Mouse (Mus musculus) embryo, embryonic 9.5 days (tissue): ENCODE results near the gene Stoml1.

Experiments
- DNase-seq: peaks from one replicate; pipeline ENCODE4 v3.0.0-alpha.2; 2017; ENCODE audit errors: extremely low spot score

Stoml1 gene

DNA sequence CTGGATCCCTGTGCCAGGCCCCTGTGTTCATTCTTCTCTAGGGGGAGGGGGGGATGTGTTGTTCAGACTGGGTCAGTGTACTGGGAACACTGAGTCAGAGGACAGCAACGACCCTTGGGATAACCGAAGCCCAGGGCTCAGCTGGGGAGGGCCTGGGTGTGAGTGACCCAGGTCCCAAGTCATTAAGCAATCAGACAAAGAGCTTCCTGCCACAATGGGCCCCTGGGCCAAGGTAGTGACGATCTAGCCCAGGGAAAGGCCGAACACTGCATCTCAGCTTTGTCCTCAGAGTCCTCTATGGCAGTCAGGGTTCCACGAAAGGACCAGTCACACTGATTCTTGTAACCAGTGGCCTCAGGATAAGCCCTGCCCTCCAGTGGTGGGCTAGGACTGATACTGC is 50.2 kb downstream of the Stoml1 start:
- DNase-seq, result no peak

DNA sequence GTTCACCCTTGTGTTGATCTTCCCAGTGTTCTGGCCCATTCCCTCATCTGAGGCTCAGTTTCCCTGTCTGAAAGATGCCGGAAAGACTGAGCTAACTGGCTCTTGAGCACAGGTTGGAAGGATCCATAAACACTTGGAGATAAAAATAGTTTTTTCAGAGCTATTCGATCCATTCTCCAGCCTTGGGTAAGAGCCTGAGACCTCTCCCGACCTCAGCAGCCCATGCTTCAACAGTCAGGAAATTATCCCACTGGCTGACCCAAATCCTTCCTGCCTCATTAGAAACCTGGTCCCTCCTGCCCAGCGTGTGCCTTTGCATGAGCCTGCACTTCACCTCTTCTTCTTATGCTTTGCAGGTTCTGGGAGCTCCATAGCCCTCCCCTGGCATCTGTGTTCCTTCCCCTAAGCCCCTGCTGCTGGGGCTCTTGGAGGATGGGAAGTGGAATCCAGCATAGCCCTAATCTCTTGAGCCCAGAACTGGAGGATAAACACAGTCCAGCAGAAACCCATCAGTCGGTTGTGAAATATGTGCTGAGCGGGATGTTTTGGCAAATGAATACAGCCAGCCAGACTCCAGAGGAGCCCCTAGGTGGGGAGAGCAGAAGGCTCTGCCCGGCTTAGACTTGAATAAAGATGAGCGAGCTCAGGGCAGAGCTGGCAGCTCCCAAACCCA is 50.8 kb downstream of the Stoml1 start:
- no peak for DNase-seq

DNA sequence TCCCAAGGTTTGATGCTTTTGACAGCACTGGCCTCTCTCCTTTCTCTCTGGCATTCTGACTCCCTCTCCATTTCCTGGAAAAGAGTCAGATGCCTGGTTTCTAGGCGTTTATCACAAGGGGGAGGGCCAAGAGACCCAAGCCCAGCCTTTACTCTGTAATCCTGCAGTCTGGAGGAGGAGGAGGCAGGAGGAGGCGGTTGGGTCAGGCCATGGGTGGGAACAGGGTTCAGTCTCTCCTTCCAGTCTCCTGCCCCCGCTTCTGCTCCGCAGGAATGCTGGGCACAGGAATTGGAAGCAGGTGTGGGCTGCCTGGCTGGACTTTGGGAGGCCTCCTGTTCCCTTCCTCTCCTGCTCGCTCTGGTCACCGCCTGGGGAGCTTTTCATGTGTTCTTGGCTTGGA is 52.7 kb downstream of the Stoml1 start:
- no peak for DNase-seq

DNA sequence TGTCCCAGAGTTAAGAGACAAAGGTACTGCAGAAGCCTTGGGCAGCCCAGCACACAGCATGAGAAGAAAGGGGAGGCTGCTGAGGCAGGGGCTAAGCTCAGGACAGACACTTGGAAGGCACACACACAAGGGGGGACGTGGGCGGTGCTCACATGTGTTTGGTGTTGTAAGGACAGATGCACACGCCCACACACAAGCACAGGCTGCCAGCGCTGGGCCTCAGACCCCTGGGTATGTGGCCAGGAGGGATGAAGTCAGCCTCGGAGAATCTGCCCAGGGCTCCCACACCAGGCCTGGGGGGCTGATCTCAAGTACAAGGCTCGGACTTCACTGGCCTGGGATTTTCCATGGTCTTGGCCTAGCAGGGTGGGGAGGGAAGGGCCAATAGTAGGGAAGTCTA is 55.4 kb downstream of the Stoml1 start:
- no peak for DNase-seq

GRCm38 (mm10) chr9:58310043-58310660 is 57.2 kb downstream of the Stoml1 start:
- DNase-seq, result no peak

GRCm38 (mm10) chr9:58311191-58311910 is 58.4 kb downstream of the Stoml1 start:
- DNase-seq, result no peak
